Mouse (Mus musculus) thymus, postnatal 36 days (tissue): ENCODE measurements at regions not wholly inside any gene's neighbourhood (a gene's known extent, or its start where the extent isn't known, plus 50 kb on each side); places are given as distances from the start of the nearest gene placed in this dataset.

Source experiments
- DNase-seq, 2 experiments: peaks; one replicate each; pipeline ENCODE4 v3.0.0; 2022; ENCODE audit warnings: mixed read lengths in 2 of 2

GRCm38 (mm10) chr17:88116321-88116720 is 51.2 kb upstream of the Fbxo11 start:
- DNase-seq: no peak

GRCm38 (mm10) chr17:88118714-88119113 is 53.6 kb upstream of the Fbxo11 start:
- no peak for DNase-seq

- no peak for DNase-seq
These were observed 58.6 kb upstream of the Fbxo11 start for GRCm38 (mm10) chr17:88123711-88124110.

- DNase-seq: no peak
These were observed 62.0 kb upstream of the Fbxo11 start for GRCm38 (mm10) chr17:88127126-88127525.

GRCm38 (mm10) chr17:88131297-88131696 is 66.2 kb upstream of the Fbxo11 start:
- DNase-seq: no peak

- DNase-seq: no peak
These were observed 66.9 kb upstream of the Fbxo11 start for GRCm38 (mm10) chr17:88131980-88132379.

GRCm38 (mm10) chr17:88132601-88133346 is 67.7 kb upstream of the Fbxo11 start:
- DNase-seq: peak; percentile 15 to 32

GRCm38 (mm10) chr17:88134546-88134945 is 69.5 kb upstream of the Fbxo11 start:
- no peak for DNase-seq

GRCm38 (mm10) chr17:88141538-88141937 is 76.4 kb upstream of the Fbxo11 start:
- DNase-seq: no peak

- no peak for DNase-seq
These were observed 76.9 kb upstream of the Fbxo11 start for GRCm38 (mm10) chr17:88142003-88142402.

- no peak for DNase-seq
These were observed 77.7 kb upstream of the Fbxo11 start for GRCm38 (mm10) chr17:88142809-88143208.

GRCm38 (mm10) chr17:88143378-88143943 is 78.4 kb upstream of the Fbxo11 start:
- no peak for DNase-seq

- DNase-seq: no peak
These were observed 93.5 kb upstream of the Fbxo11 start for GRCm38 (mm10) chr17:88158550-88158949.

- DNase-seq: no peak
These were observed 94.1 kb upstream of the Fbxo11 start for GRCm38 (mm10) chr17:88159212-88159668.

GRCm38 (mm10) chr17:88159851-88160676 is 95.0 kb upstream of the Fbxo11 start:
- DNase-seq: no peak

- DNase-seq: no peak
These were observed 95.5 kb upstream of the Fbxo11 start for GRCm38 (mm10) chr17:88160677-88161001.

- DNase-seq: no peak
These were observed 96.7 kb upstream of the Fbxo11 start for GRCm38 (mm10) chr17:88161766-88162165.

- no peak for DNase-seq
These were observed 99.7 kb upstream of the Fbxo11 start for GRCm38 (mm10) chr17:88164805-88165204.

- DNase-seq: no peak
These were observed 100.7 kb upstream of the Fbxo11 start for GRCm38 (mm10) chr17:88165811-88166210.

- DNase-seq: no peak
These were observed 103.4 kb upstream of the Fbxo11 start for GRCm38 (mm10) chr17:88168262-88169096.

- no peak for DNase-seq
These were observed 106.5 kb upstream of the Fbxo11 start for GRCm38 (mm10) chr17:88171606-88172005.

GRCm38 (mm10) chr17:88173354-88174032 is 108.4 kb upstream of the Fbxo11 start:
- DNase-seq: no peak
